Mouse (Mus musculus): Measurements from ENCODE around the gene 2010111I01Rik.
"Not testable (repeated sequence)": the region's sequence is repeated elsewhere in the genome, so short reads cannot be mapped to it uniquely, and the experiment has no call there.

Gene 2010111I01Rik

GRCm38 (mm10) chr13:63223026-63223770 is 258.5 kb downstream of the 2010111I01Rik start:
- DNase-seq = no peak

GRCm38 (mm10) chr13:63225796-63226583 is 261.3 kb downstream of the 2010111I01Rik start:
- DNase-seq = no peak

- DNase-seq = peak in 1 of 2 experiments; percentile 23
Observed at GRCm38 (mm10) chr13:63227785-63228184, 263.1 kb downstream of the 2010111I01Rik start.

GRCm38 (mm10) chr13:63230955-63231701 is 266.4 kb downstream of the 2010111I01Rik start:
- peak; percentile 52 to 61 for DNase-seq

- peak in 1 of 2 experiments; percentile 36 for DNase-seq
Observed at GRCm38 (mm10) chr13:63231702-63232070, 267.0 kb downstream of the 2010111I01Rik start.

- DNase-seq = no peak
Observed at GRCm38 (mm10) chr13:63232558-63232957, 267.9 kb downstream of the 2010111I01Rik start.

- DNase-seq = not testable (repeated sequence)
Observed at GRCm38 (mm10) chr13:63234520-63234919, 269.8 kb downstream of the 2010111I01Rik start.

GRCm38 (mm10) chr13:63235551-63235950 is 270.9 kb downstream of the 2010111I01Rik start:
- DNase-seq = peak; percentile 90 to 91

GRCm38 (mm10) chr13:63236159-63236893 is 271.6 kb downstream of the 2010111I01Rik start:
- peak in 1 of 2 experiments; percentile 22 for DNase-seq

GRCm38 (mm10) chr13:63238045-63238444 is 273.4 kb downstream of the 2010111I01Rik start:
- DNase-seq = peak; percentile 19 to 61

GRCm38 (mm10) chr13:63239301-63239804 is 274.7 kb downstream of the 2010111I01Rik start:
- peak in 1 of 2 experiments; percentile 47 for DNase-seq

GRCm38 (mm10) chr13:63239877-63240671 is 275.4 kb downstream of the 2010111I01Rik start:
- DNase-seq = peak; percentile 93 to 97

GRCm38 (mm10) chr13:63240835-63241234 is 276.1 kb downstream of the 2010111I01Rik start:
- DNase-seq = peak in 1 of 2 experiments; percentile 12

GRCm38 (mm10) chr13:63241665-63242064 is 277.0 kb downstream of the 2010111I01Rik start:
- peak in 1 of 2 experiments; percentile 25 for DNase-seq

- DNase-seq = peak; percentile 58 to 61
Observed at GRCm38 (mm10) chr13:63242401-63243192, 277.9 kb downstream of the 2010111I01Rik start.

GRCm38 (mm10) chr13:63243586-63243985 is 278.9 kb downstream of the 2010111I01Rik start:
- peak in 1 of 2 experiments; percentile 25 for DNase-seq

GRCm38 (mm10) chr13:63244425-63244824 is 279.7 kb downstream of the 2010111I01Rik start:
- DNase-seq = peak in 1 of 2 experiments; percentile 49

GRCm38 (mm10) chr13:63245218-63245617 is 280.5 kb downstream of the 2010111I01Rik start:
- peak in 1 of 2 experiments; percentile 42 for DNase-seq

- no peak for DNase-seq
Observed at GRCm38 (mm10) chr13:63245812-63246211, 281.1 kb downstream of the 2010111I01Rik start.

- DNase-seq = peak in 1 of 2 experiments; percentile 38
Observed at GRCm38 (mm10) chr13:63246332-63246940, 281.7 kb downstream of the 2010111I01Rik start.
